Mouse (Mus musculus): ENCODE measurements around the gene Sdhaf2.

- TF ChIP-seq CTCF (IDR thresholded peaks at IDR 0.05; ENCODE audit: low read depth) (no peak), EP300 (IDR thresholded peaks at IDR 0.05; ENCODE audit: low read depth) (no peak)
These were observed 43.7 kb upstream of the Sdhaf2 start for GRCm38 (mm10) chr19:10569627-10570026.

Measured in heart, postnatal 0 days (tissue).